In the genomic region with DNA sequence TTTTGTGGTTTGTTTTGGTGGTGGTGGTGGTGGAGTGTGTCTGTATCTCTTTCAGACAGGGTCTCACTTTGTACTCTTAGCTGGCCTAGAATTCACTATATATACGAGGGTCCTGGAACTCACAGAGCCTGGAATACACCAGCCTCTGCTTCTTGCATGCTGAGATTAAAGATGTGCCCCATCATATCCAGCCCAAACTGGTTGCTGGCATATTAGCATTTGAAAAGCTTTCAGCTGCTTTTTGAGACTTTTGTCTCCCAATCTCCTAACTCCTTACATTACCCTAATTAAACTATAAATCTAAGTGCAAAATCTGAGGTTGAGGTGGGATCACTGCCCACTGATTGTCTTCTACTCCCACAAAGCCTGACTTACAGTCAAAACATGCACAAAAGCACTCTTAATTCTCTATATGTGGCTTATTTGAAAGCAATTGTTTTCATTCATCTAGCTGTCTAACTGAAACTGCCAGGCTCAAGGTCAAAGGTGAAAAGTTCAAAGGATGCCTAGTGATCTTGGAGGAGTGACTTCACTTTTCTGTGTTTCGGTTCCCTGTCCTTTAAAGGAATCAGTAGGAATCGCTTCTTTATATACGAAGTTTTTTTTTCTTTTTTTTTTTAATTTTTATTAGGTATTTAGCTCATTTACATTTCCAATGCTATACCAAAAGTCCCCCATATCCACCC, we compare ENCODE assay signal across 33 mouse cellular contexts. TPM values are rescaled to one million over a fixed set of nuclear protein-coding genes. Genes with fewer than 3 reads are reported as not detected.
DNase-seq lines count a peak whose midpoint lies in the region; ATAC-seq and TF ChIP-seq lines count a peak whose summit lies in the region.
"Had no signal": no experiment of that assay in that cellular context is flagged by ENCODE, and none has a peak within 500 bp of the region (broad histone marks: within the 10 kb centered on the region; RNA-seq: fewer than 3 reads in every experiment).

No protein-coding gene starts in this region.

- H3K9me3 ChIP-seq in forebrain, embryonic 14.5 days (replicated peaks; ENCODE audit: control insufficient read depth, low read length) = no peaks in the 10 kb centered on the region
- H3K9me3 ChIP-seq in forebrain, embryonic 13.5 days (replicated peaks) = no peaks in the 10 kb centered on the region
- no peaks in the 10 kb centered on the region for H3K9me3 ChIP-seq in liver, postnatal 0 days (ENCODE audit: low read length)
- H3K9me3 ChIP-seq in ES-E14 (ENCODE audit: control insufficient read depth, insufficient read depth, low read depth, low read length) = no peaks in the 10 kb centered on the region
- H3K9me3 ChIP-seq: embryonic facial prominence, embryonic 12.5 days; forebrain, embryonic 10.5 days; heart, embryonic 10.5 days; heart, embryonic 15.5 days; hindbrain, embryonic 15.5 days; kidney, embryonic 15.5 days; limb, embryonic 13.5 days; liver, embryonic 12.5 days; neural tube, embryonic 12.5 days had no signal

- no peak overlapping the region for H3K4me3 ChIP-seq in forebrain, embryonic 14.5 days (ENCODE audit: low read depth, low read length)
- H3K4me3 ChIP-seq in forebrain, embryonic 13.5 days = no peak overlapping the region
- H3K4me3 ChIP-seq in liver, adult 2 months (ENCODE audit: insufficient read depth, low read depth, low read length) = no peak overlapping the region
- no peak overlapping the region for H3K4me3 ChIP-seq in liver, postnatal 0 days (ENCODE audit: low read depth, low read length)
- no peak overlapping the region for H3K4me3 ChIP-seq in ES-E14 (ENCODE audit: insufficient read depth in 1 of 2, low read depth in 1 of 2, low read length in 2 of 2, poor library complexity in 1 of 2, severe bottlenecking in 1 of 2)
- H3K4me3 ChIP-seq: embryonic facial prominence, embryonic 12.5 days; forebrain, embryonic 10.5 days; heart, embryonic 10.5 days; heart, embryonic 15.5 days; hindbrain, embryonic 15.5 days; kidney, embryonic 15.5 days; layer of hippocampus, adult 2 months; left cerebral cortex, adult 2 months; limb, embryonic 13.5 days; liver, embryonic 12.5 days; neural tube, embryonic 12.5 days had no signal

- no peaks in the 10 kb centered on the region for H3K79me2 ChIP-seq in liver, adult 2 months (ENCODE audit: control insufficient read depth, insufficient read depth, low read length)

- no peaks in the 10 kb centered on the region for H3K27me3 ChIP-seq in forebrain, embryonic 14.5 days (replicated peaks; ENCODE audit: control insufficient read depth, insufficient read depth, low read length)
- H3K27me3 ChIP-seq in forebrain, embryonic 13.5 days = no peaks in the 10 kb centered on the region
- no peaks in the 10 kb centered on the region for H3K27me3 ChIP-seq in liver, adult 2 months (ENCODE audit: control insufficient read depth, insufficient read depth, low read length)
- no peaks in the 10 kb centered on the region for H3K27me3 ChIP-seq in liver, postnatal 0 days (ENCODE audit: insufficient read depth, low read length)
- H3K27me3 ChIP-seq: hindbrain, embryonic 15.5 days; kidney, embryonic 15.5 days; limb, embryonic 13.5 days; neural tube, embryonic 12.5 days had no signal

- TF ChIP-seq EP300 in liver, postnatal 0 days (IDR thresholded peaks at IDR 0.05; ENCODE audit: low read depth) = no peak

- TF ChIP-seq CTCF in liver, adult 2 months (IDR thresholded peaks at IDR 0.05; ENCODE audit: low read depth, low read length) = no peak
- no peak for TF ChIP-seq CTCF in liver, postnatal 0 days (IDR thresholded peaks at IDR 0.05; ENCODE audit: low read depth)

- no peaks in the 10 kb centered on the region for H3K36me3 ChIP-seq in forebrain, embryonic 14.5 days (ENCODE audit: control insufficient read depth, insufficient read depth, low read length)
- H3K36me3 ChIP-seq in forebrain, embryonic 13.5 days (ENCODE audit: poor library complexity, severe bottlenecking) = no peaks in the 10 kb centered on the region
- H3K36me3 ChIP-seq in liver, adult 2 months (ENCODE audit: control insufficient read depth, insufficient read depth, low read length) = no peaks in the 10 kb centered on the region
- no peaks in the 10 kb centered on the region for H3K36me3 ChIP-seq in liver, postnatal 0 days (replicated peaks; ENCODE audit: insufficient read depth, low read length)
- H3K36me3 ChIP-seq in ES-E14 (ENCODE audit: control insufficient read depth, insufficient read depth, low read length, poor library complexity, severe bottlenecking) = no peaks in the 10 kb centered on the region
- H3K36me3 ChIP-seq: embryonic facial prominence, embryonic 12.5 days; forebrain, embryonic 10.5 days; heart, embryonic 10.5 days; heart, embryonic 15.5 days; hindbrain, embryonic 15.5 days; kidney, embryonic 15.5 days; limb, embryonic 13.5 days; liver, embryonic 12.5 days; neural tube, embryonic 12.5 days had no signal

- intact Hi-C loops in left cerebral cortex, postnatal 4 days (cut with DNase I) = no loop called here

- H3K9ac ChIP-seq in forebrain, embryonic 14.5 days (ENCODE audit: low read length) = no peak overlapping the region
- no peak overlapping the region for H3K9ac ChIP-seq in forebrain, embryonic 13.5 days
- no peak overlapping the region for H3K9ac ChIP-seq in liver, adult 2 months (ENCODE audit: low read depth, low read length)
- no peak overlapping the region for H3K9ac ChIP-seq in liver, postnatal 0 days (replicated peaks)
- no peak overlapping the region for H3K9ac ChIP-seq in ES-E14 (ENCODE audit: insufficient read depth, low read depth, low read length, poor library complexity, severe bottlenecking)
- H3K9ac ChIP-seq: embryonic facial prominence, embryonic 12.5 days; forebrain, postnatal 0 days; heart, embryonic 15.5 days; hindbrain, embryonic 15.5 days; kidney, embryonic 15.5 days; limb, embryonic 13.5 days; liver, embryonic 12.5 days; neural tube, embryonic 12.5 days had no signal

- TF ChIP-seq POLR2A in liver, adult 2 months (IDR thresholded peaks at IDR 0.05; ENCODE audit: extremely low read depth, insufficient read depth, low read length) = no peak

- peak; percentile 6 for DNase-seq in forebrain, embryonic 14.5 days (ENCODE audit: low spot score)
- DNase-seq in liver, adult 2 months (ENCODE audit: extremely low read depth, low read depth, low spot score) = peak; percentile 63
- DNase-seq in liver, postnatal 0 days = no peak
- peak; percentile 53 for DNase-seq in ES-E14 (ENCODE audit: low read depth, low spot score)
- DNase-seq in embryo, embryonic 11 days = peak; percentile 25
- no peak for DNase-seq in lung, postnatal 10 days
- DNase-seq in left cerebral cortex, postnatal 4 days = no peak
- DNase-seq: adrenal gland, postnatal 10 days; cerebellum, adult 18-20 months; cerebellum, postnatal 10 days; forebrain, postnatal 0 days; kidney, adult 11 months; kidney, postnatal 36 days; lung, adult 18-20 months; right cerebral cortex, postnatal 4 days; thymus, adult 18-20 months; thymus, postnatal 25 days had no signal

- H3K4me2 ChIP-seq in forebrain, embryonic 14.5 days (ENCODE audit: low read length) = no peak overlapping the region
- no peak overlapping the region for H3K4me2 ChIP-seq in forebrain, embryonic 13.5 days
- no peak overlapping the region for H3K4me2 ChIP-seq in liver, postnatal 0 days (ENCODE audit: low read depth, low read length)
- H3K4me2 ChIP-seq: embryonic facial prominence, embryonic 12.5 days; heart, embryonic 15.5 days; hindbrain, embryonic 15.5 days; kidney, embryonic 15.5 days; limb, embryonic 13.5 days; liver, embryonic 12.5 days; neural tube, embryonic 12.5 days had no signal

- 50% methylated on average over 4 of the region's 4 CpGs for WGBS in forebrain, embryonic 14.5 days
- WGBS in forebrain, embryonic 13.5 days = 48% methylated on average over 4 of the region's 4 CpGs
- WGBS in liver, adult 2 months = 56% methylated on average over 4 of the region's 4 CpGs
- 65% methylated on average over 4 of the region's 4 CpGs for WGBS in liver, postnatal 0 days (ENCODE audit: insufficient replicate concordance)

- no peak for ATAC-seq in forebrain, embryonic 14.5 days
- ATAC-seq in forebrain, embryonic 13.5 days = no peak
- no peak for ATAC-seq in liver, postnatal 0 days
- ATAC-seq: forebrain, postnatal 0 days; inflammation-experienced regulatory T-cells, adult 6 months; liver, embryonic 12.5 days; lung, postnatal 0 days had no signal

- H3K4me1 ChIP-seq in forebrain, embryonic 14.5 days (ENCODE audit: control insufficient read depth, insufficient read depth, low read length) = no peaks in the 10 kb centered on the region
- H3K4me1 ChIP-seq in forebrain, embryonic 13.5 days = peaks cover 14% of the 10 kb centered on the region
- peaks cover 12% of the 10 kb centered on the region for H3K4me1 ChIP-seq in liver, adult 2 months (ENCODE audit: control insufficient read depth, insufficient read depth, low read length)
- H3K4me1 ChIP-seq in liver, postnatal 0 days (ENCODE audit: insufficient read depth) = peaks cover 8% of the 10 kb centered on the region
- no peaks in the 10 kb centered on the region; a peak in 2 of 4 replicates for H3K4me1 ChIP-seq in ES-E14 (ENCODE audit: control insufficient read depth in 2 of 2, insufficient read depth in 2 of 2, low read length in 2 of 2, poor library complexity in 1 of 2)
- H3K4me1 ChIP-seq: embryonic facial prominence, embryonic 12.5 days; heart, embryonic 10.5 days; heart, embryonic 15.5 days; hindbrain, embryonic 15.5 days; kidney, embryonic 15.5 days; limb, embryonic 13.5 days had no signal

- H3K27ac ChIP-seq in forebrain, embryonic 14.5 days (ENCODE audit: low read depth, low read length) = no peak overlapping the region
- no peak overlapping the region for H3K27ac ChIP-seq in forebrain, embryonic 13.5 days
- no peak overlapping the region for H3K27ac ChIP-seq in liver, adult 2 months (replicated peaks; ENCODE audit: insufficient read depth, low read depth, low read length)
- H3K27ac ChIP-seq in liver, postnatal 0 days (ENCODE audit: low read depth) = no peak overlapping the region
- H3K27ac ChIP-seq in ES-E14 (ENCODE audit: insufficient read depth, low read depth, low read length, poor library complexity, severe bottlenecking) = no peak overlapping the region
- H3K27ac ChIP-seq: embryonic facial prominence, embryonic 12.5 days; heart, embryonic 10.5 days; heart, embryonic 15.5 days; hindbrain, embryonic 15.5 days; kidney, embryonic 15.5 days; layer of hippocampus, adult 2 months; left cerebral cortex, adult 2 months; limb, embryonic 13.5 days; liver, embryonic 12.5 days; macrophage; neural tube, embryonic 12.5 days; stomach, postnatal 0 days had no signal

- in situ Hi-C loops in ES-E14 (cut with MboI; ENCODE audit: low sequenced_read_pairs in 2 of 2, unreplicated experiment in 2 of 2) = no loop called here

TF ChIP-seq in ES-E14, 5 proteins besides CTCF, POLR2A, EP300 and RAD21 (continues in another document):
- TF ChIP-seq MAFK (IDR thresholded peaks at IDR 0.05; ENCODE audit: insufficient read depth, low read depth, low read length) = no peak
- TF ChIP-seq CHD2 (IDR thresholded peaks at IDR 0.05; ENCODE audit: low read depth, low read length) = no peak

RNA-seq across cellular contexts. Expression of a gene that starts 5.0 kb away (rescaled TPM):
- polyA plus RNA-seq in forebrain, embryonic 14.5 days (2014; fragmentation: Nextera tagmentation; extraction: Ambion mirVana) = 6.8 and 8.2 TPM in 2 replicates
- 7.1 and 9.2 TPM in 2 replicates for polyA plus RNA-seq in forebrain, embryonic 13.5 days (2015; fragmentation: Nextera tagmentation; extraction: Ambion mirVana)
- 45.3 and 53.7 TPM in 2 replicates for total RNA-seq in liver, adult 2 months (2014; rRNA removed)
- 14.1 and 16.4 TPM in 2 replicates for polyA plus RNA-seq in liver, adult 2 months (2012; rRNA removed)
- polyA plus RNA-seq in liver, postnatal 0 days (2015; fragmentation: Nextera tagmentation; extraction: Ambion mirVana) = 10.8 and 12.0 TPM in 2 replicates
- total RNA-seq in ES-E14 (2012; rRNA removed) = 9.5 and 9.7 TPM in 2 replicates
- 10 to 100 TPM; 11.3 TPM for total RNA-seq in left cerebral cortex, postnatal 4 days (2021)

Comparison
In these comparisons a context has a peak if more than half of its experiments do, and no peak if none do; other contexts are left out.
1. DNase-seq: peak in forebrain, embryonic 14.5 days (single experiment), liver, adult 2 months (single experiment), ES-E14 (single experiment) and embryo, embryonic 11 days (single experiment); none in liver, postnatal 0 days (single experiment), lung, postnatal 10 days (single experiment) and left cerebral cortex, postnatal 4 days (single experiment).